Mouse (Mus musculus) neural tube, embryonic 13.5 days (tissue): ENCODE results near the gene Htr1f. TPM values are rescaled to one million over a fixed set of nuclear protein-coding genes. Genes with fewer than 3 reads are reported as not detected.

Source experiments
- ATAC-seq: fragments of 200-750 bp; cut with Nextera tagmentation; 2 replicates; pipeline ENCODE4 v1.8.0; 2017; ENCODE audit warnings: low read depth, mild to moderate bottlenecking, moderate TSS enrichment, moderate library complexity
- H3K27ac ChIP-seq: fragments of 300-500 bp; sonication (generic); replicated peaks from 2 replicates; pipeline ENCODE4 v1.5.1; 2015; ENCODE audit warnings: moderate library complexity, mild to moderate bottlenecking, inconsistent platforms
- H3K27me3 ChIP-seq: fragments of 300-500 bp; sonication (generic); 2 replicates; pipeline ENCODE4 v1.6.1; 2015; ENCODE audit warnings: mild to moderate bottlenecking, inconsistent platforms
- H3K36me3 ChIP-seq: fragments of 300-500 bp; sonication (generic); 2 replicates; pipeline ENCODE4 v1.6.1; 2015; ENCODE audit warnings: mild to moderate bottlenecking, inconsistent platforms
- H3K4me1 ChIP-seq: fragments of 300-500 bp; sonication (generic); replicated peaks from 2 replicates; pipeline ENCODE4 v1.6.1; 2015; ENCODE audit warnings: inconsistent platforms
- H3K4me2 ChIP-seq: fragments of 300-500 bp; sonication (generic); 2 replicates; pipeline ENCODE4 v1.6.1; 2015; ENCODE audit warnings: inconsistent platforms, mild to moderate bottlenecking, moderate library complexity
- H3K4me3 ChIP-seq: fragments of 300-500 bp; sonication (generic); 2 replicates; pipeline ENCODE4 v1.5.1; 2015; ENCODE audit warnings: mild to moderate bottlenecking, inconsistent platforms
- H3K9ac ChIP-seq: fragments of 300-500 bp; sonication (generic); 2 replicates; pipeline ENCODE4 v1.6.1; 2015; ENCODE audit warnings: moderate library complexity, mild to moderate bottlenecking, inconsistent platforms
- H3K9me3 ChIP-seq: fragments of 300-500 bp; sonication (generic); 2 replicates; pipeline ENCODE4 v1.6.1; 2016; ENCODE audit warnings: inconsistent platforms
- WGBS: fragments of 180-500 bp; shearing (Covaris S2); methylation state at CpG from one replicate; pipeline ENCODE4 v1.1.7; 2015; 5-methylcytosine and 5-hydroxymethylcytosine counted together
- polyA plus RNA-seq: library from polyadenylated mRNA; unstranded; fragments of >200 nt; fragmentation: Nextera tagmentation; extraction: Ambion mirVana; gene quantifications from 2 replicates; pipeline ENCODE4 v1.2.1, GENCODE M21; 2015

The Htr1f gene
- polyA plus RNA-seq, 1 experiment from 2014 or later = 0.31 TPM

- H3K4me1 ChIP-seq = no peaks in the 10 kb centered on the region
- no peak overlapping the region for H3K9ac ChIP-seq
- no peaks in the 10 kb centered on the region for H3K9me3 ChIP-seq
- H3K27me3 ChIP-seq = no peaks in the 10 kb centered on the region
- no peak overlapping the region for H3K4me2 ChIP-seq
- no peak for ATAC-seq
- H3K4me3 ChIP-seq = no peak overlapping the region
- no peaks in the 10 kb centered on the region for H3K36me3 ChIP-seq
- no peak overlapping the region for H3K27ac ChIP-seq
- WGBS = 96% methylated on average over 1 of the region's 1 CpGs
Observed at GRCm38 (mm10) chr16:65018710-65019109, 86.9 kb downstream of the Htr1f start.

- no peak overlapping the region for H3K9ac ChIP-seq
- no peak overlapping the region for H3K4me2 ChIP-seq
- ATAC-seq = no peak
- no peaks in the 10 kb centered on the region for H3K27me3 ChIP-seq
- H3K36me3 ChIP-seq = no peaks in the 10 kb centered on the region
- WGBS = 64% methylated on average over 7 of the region's 7 CpGs
- H3K27ac ChIP-seq = no peak overlapping the region
- no peak overlapping the region for H3K4me3 ChIP-seq
- no peaks in the 10 kb centered on the region for H3K9me3 ChIP-seq
- no peaks in the 10 kb centered on the region for H3K4me1 ChIP-seq
Observed at GRCm38 (mm10) chr16:65018134-65018533, 87.5 kb downstream of the Htr1f start.

GRCm38 (mm10) chr16:65017566-65017965 lies 88.1 kb downstream of the Htr1f start:
- H3K4me3 ChIP-seq = no peak overlapping the region
- no peak overlapping the region for H3K27ac ChIP-seq
- H3K27me3 ChIP-seq = no peaks in the 10 kb centered on the region
- H3K4me1 ChIP-seq = no peaks in the 10 kb centered on the region
- H3K36me3 ChIP-seq = no peaks in the 10 kb centered on the region
- no peak for ATAC-seq
- H3K9ac ChIP-seq = no peak overlapping the region
- WGBS = 85% methylated on average over 1 of the region's 1 CpGs
- no peak overlapping the region for H3K4me2 ChIP-seq
- no peaks in the 10 kb centered on the region for H3K9me3 ChIP-seq

- Histone ChIP-seq H3K9ac (no peak overlapping the region), H3K4me2 (no peak overlapping the region), H3K27me3 (no peaks in the 10 kb centered on the region), H3K4me3 (no peak overlapping the region), H3K9me3 (no peaks in the 10 kb centered on the region), H3K4me1 (no peaks in the 10 kb centered on the region), H3K27ac (no peak overlapping the region), H3K36me3 (no peaks in the 10 kb centered on the region)
- 86% methylated on average over 4 of the region's 4 CpGs for WGBS
- ATAC-seq = no peak
Observed at GRCm38 (mm10) chr16:65015241-65015640, 90.4 kb downstream of the Htr1f start.

GRCm38 (mm10) chr16:65001993-65002821 lies 103.4 kb downstream of the Htr1f start:
- Histone ChIP-seq H3K4me3 (no peak overlapping the region), H3K4me1 (no peaks in the 10 kb centered on the region), H3K4me2 (no peak overlapping the region), H3K9ac (no peak overlapping the region), H3K36me3 (no peaks in the 10 kb centered on the region), H3K27ac (no peak overlapping the region), H3K9me3 (no peaks in the 10 kb centered on the region), H3K27me3 (no peaks in the 10 kb centered on the region)
- 77% methylated on average over 6 of the region's 6 CpGs for WGBS
- ATAC-seq = no peak

- ATAC-seq = no peak
Observed at GRCm38 (mm10) chr16:64989279-64989800, 116.3 kb downstream of the Htr1f start.

GRCm38 (mm10) chr16:64987564-64987963 lies 118.1 kb downstream of the Htr1f start:
- Histone ChIP-seq H3K4me1 (no peaks in the 10 kb centered on the region), H3K4me3 (no peak overlapping the region), H3K9ac (no peak overlapping the region), H3K9me3 (no peaks in the 10 kb centered on the region), H3K27ac (no peak overlapping the region), H3K4me2 (no peak overlapping the region), H3K27me3 (no peaks in the 10 kb centered on the region), H3K36me3 (no peaks in the 10 kb centered on the region)
- ATAC-seq = no peak
- 93% methylated on average over 6 of the region's 6 CpGs for WGBS

More at GRCm38 (mm10) chr16:64989279-64989800, 116.3 kb downstream of the Htr1f start:
- no peaks in the 10 kb centered on the region for H3K27me3 ChIP-seq
- H3K27ac ChIP-seq = no peak overlapping the region
- H3K4me3 ChIP-seq = no peak overlapping the region
- H3K4me2 ChIP-seq = no peak overlapping the region
- H3K4me1 ChIP-seq = no peaks in the 10 kb centered on the region
- no peaks in the 10 kb centered on the region for H3K9me3 ChIP-seq
- no peaks in the 10 kb centered on the region for H3K36me3 ChIP-seq
- no peak overlapping the region for H3K9ac ChIP-seq
- WGBS = 81% methylated on average over 3 of the region's 3 CpGs

- no peak overlapping the region for H3K27ac ChIP-seq
- no peaks in the 10 kb centered on the region for H3K4me1 ChIP-seq
- WGBS = 77% methylated on average over 2 of the region's 2 CpGs
- no peaks in the 10 kb centered on the region for H3K36me3 ChIP-seq
- no peak overlapping the region for H3K9ac ChIP-seq
- H3K4me2 ChIP-seq = no peak overlapping the region
- ATAC-seq = no peak
- H3K27me3 ChIP-seq = no peaks in the 10 kb centered on the region
- H3K9me3 ChIP-seq = no peaks in the 10 kb centered on the region
- H3K4me3 ChIP-seq = no peak overlapping the region
Observed at GRCm38 (mm10) chr16:64987049-64987448, 118.6 kb downstream of the Htr1f start.

- Histone ChIP-seq H3K4me1 (no peaks in the 10 kb centered on the region), H3K4me3 (no peak overlapping the region), H3K4me2 (no peak overlapping the region), H3K9me3 (no peaks in the 10 kb centered on the region), H3K27me3 (no peaks in the 10 kb centered on the region), H3K36me3 (no peaks in the 10 kb centered on the region), H3K27ac (no peak overlapping the region), H3K9ac (no peak overlapping the region)
- 87% methylated on average over 5 of the region's 5 CpGs for WGBS
- ATAC-seq = no peak
Observed at GRCm38 (mm10) chr16:64974636-64975035, 131.0 kb downstream of the Htr1f start.

- H3K9ac ChIP-seq = no peak overlapping the region
- no peak for ATAC-seq
- H3K27ac ChIP-seq = no peak overlapping the region
- no peaks in the 10 kb centered on the region for H3K27me3 ChIP-seq
- 80% methylated on average over 4 of the region's 4 CpGs for WGBS
- H3K9me3 ChIP-seq = no peaks in the 10 kb centered on the region
- no peaks in the 10 kb centered on the region for H3K4me1 ChIP-seq
- H3K4me3 ChIP-seq = no peak overlapping the region
- H3K4me2 ChIP-seq = no peak overlapping the region
- no peaks in the 10 kb centered on the region for H3K36me3 ChIP-seq
Observed at GRCm38 (mm10) chr16:64973533-64974305, 131.9 kb downstream of the Htr1f start.

GRCm38 (mm10) chr16:64961690-64962089 lies 144.0 kb downstream of the Htr1f start:
- H3K9ac ChIP-seq = no peak overlapping the region
- no peaks in the 10 kb centered on the region for H3K9me3 ChIP-seq
- H3K4me3 ChIP-seq = no peak overlapping the region
- H3K27me3 ChIP-seq = no peaks in the 10 kb centered on the region
- no peak for ATAC-seq
- no peaks in the 10 kb centered on the region for H3K36me3 ChIP-seq
- H3K4me2 ChIP-seq = no peak overlapping the region
- no peak overlapping the region for H3K27ac ChIP-seq
- 92% methylated on average over 4 of the region's 4 CpGs for WGBS
- H3K4me1 ChIP-seq = no peaks in the 10 kb centered on the region

- H3K27me3 ChIP-seq = no peaks in the 10 kb centered on the region
- H3K4me1 ChIP-seq = no peaks in the 10 kb centered on the region
- no peaks in the 10 kb centered on the region for H3K9me3 ChIP-seq
- no peak for ATAC-seq
- H3K36me3 ChIP-seq = no peaks in the 10 kb centered on the region
- WGBS = 84% methylated on average over 5 of the region's 5 CpGs
- H3K4me2 ChIP-seq = no peak overlapping the region
- H3K4me3 ChIP-seq = no peak overlapping the region
- no peak overlapping the region for H3K9ac ChIP-seq
- H3K27ac ChIP-seq = no peak overlapping the region
Observed at GRCm38 (mm10) chr16:64941646-64942195, 163.9 kb downstream of the Htr1f start.
